11 mouse cellular contexts compared by ENCODE assay signal in genomic region chr5:97300861-97301260, GRCm38 (mm10).
DNase-seq lines count a peak whose midpoint lies in the region; ATAC-seq lines count a peak whose summit lies in the region.
"Had no signal": no experiment of that assay in that cellular context is flagged by ENCODE, and none has a peak within 500 bp of the region (broad histone marks: within the 10 kb centered on the region; RNA-seq: fewer than 3 reads in every experiment).

No protein-coding gene starts in this region.

- no peaks in the 10 kb centered on the region for H3K9me3 ChIP-seq in midbrain, embryonic 14.5 days (ENCODE audit: control insufficient read depth, low read length)
- H3K9me3 ChIP-seq: heart, embryonic 13.5 days had no signal

- ATAC-seq in midbrain, embryonic 14.5 days (ENCODE audit: low FRiP score, low TSS enrichment) = peak; percentile 20; the same call in 1 of the 2 replicates

- no peak overlapping the region for H3K4me3 ChIP-seq in midbrain, embryonic 14.5 days (replicated peaks; ENCODE audit: low read depth, low read length)
- H3K4me3 ChIP-seq: heart, embryonic 13.5 days; myocyte had no signal

- no peak overlapping the region for H3K27ac ChIP-seq in midbrain, embryonic 14.5 days (replicated peaks; ENCODE audit: low read depth, low read length)
- H3K27ac ChIP-seq: heart, embryonic 13.5 days had no signal

- H3K4me2 ChIP-seq in midbrain, embryonic 14.5 days (ENCODE audit: low read length) = no peak overlapping the region
- H3K4me2 ChIP-seq: heart, embryonic 13.5 days had no signal

- no peak overlapping the region for H3K9ac ChIP-seq in midbrain, embryonic 14.5 days (replicated peaks; ENCODE audit: low read length)
- H3K9ac ChIP-seq: heart, embryonic 13.5 days had no signal

- no peaks in the 10 kb centered on the region for H3K4me1 ChIP-seq in midbrain, embryonic 14.5 days (ENCODE audit: control insufficient read depth, insufficient read depth, low read length)

- 67% methylated on average over 5 of the region's 5 CpGs for WGBS in midbrain, embryonic 14.5 days

- peak; percentile 28 for DNase-seq in embryo, embryonic 10 days (ENCODE audit: low spot score)
- DNase-seq in embryo, embryonic 9.5 days (ENCODE audit: extremely low spot score) = no peak
- peak; percentile 97 for DNase-seq in cerebellum, adult 9-10 months
- DNase-seq in layer of hippocampus, adult 18-20 months (ENCODE audit: low spot score in 2 of 2) = peak; percentile 82 to 94
- peak; percentile 21 for DNase-seq in midbrain, embryonic 14.5 days
- no peak for DNase-seq in lung, postnatal 4 days
- no peak for DNase-seq in lung, postnatal 14 days
- no peak for DNase-seq in thymus, postnatal 36 days
- DNase-seq: thymus, adult 18-20 months had no signal

- no peaks in the 10 kb centered on the region for H3K36me3 ChIP-seq in midbrain, embryonic 14.5 days (ENCODE audit: control insufficient read depth, insufficient read depth, low read length)
- H3K36me3 ChIP-seq: heart, embryonic 13.5 days had no signal

- no peaks in the 10 kb centered on the region for H3K27me3 ChIP-seq in midbrain, embryonic 14.5 days (ENCODE audit: control insufficient read depth, insufficient read depth, low read length)
- H3K27me3 ChIP-seq: heart, embryonic 13.5 days had no signal

Comparison
In these comparisons a context has a peak if more than half of its experiments do, and no peak if none do; other contexts are left out.
1. DNase-seq: peak in embryo, embryonic 10 days (single experiment), cerebellum, adult 9-10 months (single experiment), layer of hippocampus, adult 18-20 months (2 of 2) and midbrain, embryonic 14.5 days (single experiment); none in embryo, embryonic 9.5 days (single experiment), lung, postnatal 4 days (0 of 2), lung, postnatal 14 days (single experiment) and thymus, postnatal 36 days (0 of 2).